Mouse (Mus musculus): ENCODE measurements around the gene Gm20683. TPM values are rescaled to one million over a fixed set of nuclear protein-coding genes. Genes with fewer than 3 reads are reported as not detected.
A peak's percentile ranks its signal among the peaks of the same experiment; 100 is the strongest.
"Not testable (repeated sequence)": the region's sequence is repeated elsewhere in the genome, so short reads cannot be mapped to it uniquely, and the experiment has no call there.

Gm20683 gene
- polyA plus RNA-seq, 1 experiment from 2014 or later, result 2.5 TPM

- no peaks in the 10 kb centered on the region for H3K27me3 ChIP-seq
- WGBS, result 79% methylated on average over 11 of the region's 11 CpGs
- peaks cover 28% of the 10 kb centered on the region for H3K4me1 ChIP-seq
- peak overlapping the region; percentile 96 for H3K27ac ChIP-seq (replicated peaks)
- no peak for ATAC-seq (ENCODE audit: insufficient number of reproducible peaks, low FRiP score, low TSS enrichment, low read depth)
- H3K4me2 ChIP-seq (replicated peaks), result peak overlapping the region; percentile 91
- H3K9me3 ChIP-seq (replicated peaks), result no peaks in the 10 kb centered on the region
- H3K36me3 ChIP-seq, result peaks cover 10% of the 10 kb centered on the region; the same call in 1 of the 2 replicates
- H3K9ac ChIP-seq, result no peak overlapping the region
- H3K4me3 ChIP-seq (replicated peaks), result peak overlapping the region; percentile 86
These were observed 32.0 kb upstream of the Gm20683 start for GRCm38 (mm10) chr17:25873405-25874147.

GRCm38 (mm10) chr17:25872676-25873075 is 31.1 kb upstream of the Gm20683 start:
- Histone ChIP-seq H3K27me3 (no peaks in the 10 kb centered on the region), H3K27ac (replicated peaks) (no peak overlapping the region), H3K4me2 (replicated peaks) (no peak overlapping the region), H3K4me1 (peaks cover 35% of the 10 kb centered on the region), H3K4me3 (replicated peaks) (no peak overlapping the region), H3K9me3 (replicated peaks) (no peaks in the 10 kb centered on the region), H3K36me3 (0 out of 2 replicates have a peak, but pooled peaks cover 1% of the 10 kb centered on the region), H3K9ac (no peak overlapping the region)
- WGBS, result 84% methylated on average over 3 of the region's 3 CpGs
- no peak for ATAC-seq (ENCODE audit: insufficient number of reproducible peaks, low FRiP score, low TSS enrichment, low read depth)

GRCm38 (mm10) chr17:25871566-25871965 is 30.0 kb upstream of the Gm20683 start:
- ATAC-seq (ENCODE audit: insufficient number of reproducible peaks, low FRiP score, low TSS enrichment, low read depth); H3K36me3 ChIP-seq; H3K27me3 ChIP-seq; H3K27ac ChIP-seq (replicated peaks); H3K9me3 ChIP-seq (replicated peaks); H3K9ac ChIP-seq; H3K4me3 ChIP-seq (replicated peaks); H3K4me2 ChIP-seq (replicated peaks): not testable (repeated sequence)
- peaks cover 33% of the 10 kb centered on the region for H3K4me1 ChIP-seq

DNA sequence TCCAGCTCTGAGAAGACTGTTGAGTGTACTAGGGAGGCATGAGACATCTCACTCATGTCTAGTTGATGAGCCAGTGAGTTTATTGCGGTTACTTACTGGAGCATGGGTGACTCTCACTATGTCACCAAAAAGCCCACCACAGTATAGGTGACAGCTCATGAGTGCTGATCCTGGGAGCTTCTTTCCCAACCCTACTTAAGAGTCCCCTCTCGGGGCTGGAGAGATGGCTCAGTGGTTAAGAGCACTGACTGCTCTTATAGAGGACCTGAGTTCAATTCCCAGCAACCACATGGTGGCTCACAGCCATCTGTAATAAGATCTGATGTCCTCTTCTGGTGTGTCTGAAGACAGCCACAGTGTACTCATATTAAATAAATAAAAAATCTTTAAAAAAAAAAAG is 28.4 kb upstream of the Gm20683 start:
- no peaks in the 10 kb centered on the region for H3K36me3 ChIP-seq
- no peak overlapping the region for H3K27ac ChIP-seq (replicated peaks)
- WGBS, result 81% methylated on average over 2 of the region's 2 CpGs
- H3K4me1 ChIP-seq, result peaks cover 25% of the 10 kb centered on the region
- H3K9ac ChIP-seq, result no peak overlapping the region
- H3K9me3 ChIP-seq (replicated peaks), result no peaks in the 10 kb centered on the region
- no peaks in the 10 kb centered on the region for H3K27me3 ChIP-seq
- ATAC-seq (ENCODE audit: insufficient number of reproducible peaks, low FRiP score, low TSS enrichment, low read depth), result no peak
- H3K4me2 ChIP-seq (replicated peaks), result no peak overlapping the region
- no peak overlapping the region for H3K4me3 ChIP-seq (replicated peaks)

DNA sequence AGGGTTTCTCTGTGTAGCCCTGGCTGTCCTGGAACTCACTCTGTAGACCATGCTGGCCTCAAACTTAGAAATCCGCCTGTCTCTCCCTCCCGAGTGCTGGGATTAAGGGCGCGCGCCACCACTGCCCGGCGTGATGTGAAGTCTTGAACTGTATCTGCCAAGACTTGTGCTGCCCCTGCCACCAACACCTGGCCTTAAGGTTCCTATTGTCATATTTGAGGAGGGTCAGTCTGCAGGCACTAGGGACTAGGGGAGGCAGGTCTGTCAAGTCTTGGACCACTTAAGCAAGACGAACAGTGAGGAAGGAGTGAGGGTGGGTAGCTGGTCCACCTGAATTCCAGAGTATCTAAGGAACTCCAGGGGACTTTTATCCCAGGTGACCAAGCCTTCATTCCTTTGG is 27.9 kb upstream of the Gm20683 start:
- H3K4me2 ChIP-seq (replicated peaks), result no peak overlapping the region
- H3K4me3 ChIP-seq (replicated peaks), result no peak overlapping the region
- H3K9me3 ChIP-seq (replicated peaks), result no peaks in the 10 kb centered on the region
- no peaks in the 10 kb centered on the region for H3K27me3 ChIP-seq
- WGBS, result 87% methylated on average over 8 of the region's 8 CpGs
- no peak for ATAC-seq (ENCODE audit: insufficient number of reproducible peaks, low FRiP score, low TSS enrichment, low read depth)
- no peak overlapping the region for H3K27ac ChIP-seq (replicated peaks)
- no peaks in the 10 kb centered on the region for H3K36me3 ChIP-seq
- peaks cover 23% of the 10 kb centered on the region for H3K4me1 ChIP-seq
- no peak overlapping the region for H3K9ac ChIP-seq

DNA sequence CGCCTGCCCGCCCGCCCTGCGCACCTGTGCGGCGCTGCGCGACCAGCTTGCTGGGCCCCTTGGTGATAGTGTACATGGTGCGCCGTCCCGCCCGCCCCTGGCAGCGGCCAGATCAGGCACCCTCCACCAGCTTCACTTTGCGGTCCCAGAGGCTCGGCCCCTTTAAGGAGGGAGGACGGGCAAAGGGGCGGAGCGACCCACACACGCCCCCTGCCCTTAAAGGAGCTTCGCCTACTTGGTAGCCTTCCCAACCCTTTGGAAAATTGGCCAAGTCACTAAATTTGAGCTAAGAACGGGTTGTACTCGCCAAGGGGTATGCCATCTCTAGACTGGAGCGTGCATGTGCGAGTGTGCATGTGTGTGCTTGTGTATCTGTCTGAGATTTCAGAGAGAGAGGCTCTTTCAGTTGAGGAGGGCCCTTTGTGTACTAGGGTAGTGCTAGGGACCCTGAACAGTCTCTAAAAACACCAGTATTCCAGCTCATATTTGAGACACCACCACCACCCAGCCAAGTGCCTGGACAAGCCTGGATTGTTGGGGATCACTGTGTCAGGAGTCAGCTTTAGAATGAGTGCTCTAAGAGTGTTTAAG is 27.1 kb upstream of the Gm20683 start, which contains the start of gene Mcrip2:
Mcrip2 (minus strand) TSS at position 164 of the 591 bp plus-strand sequence.
- 0% methylated on average over 24 of the region's 24 CpGs for WGBS
- Histone ChIP-seq H3K4me1 (peaks cover 15% of the 10 kb centered on the region), H3K36me3 (no peaks in the 10 kb centered on the region), H3K4me2 (replicated peaks) (peak within 1 kb of the TSS; percentile 99), H3K27ac (replicated peaks) (peak within 1 kb of the TSS; percentile 59), H3K27me3 (no peaks in the 10 kb centered on the region), H3K9me3 (replicated peaks) (no peaks in the 10 kb centered on the region), H3K9ac (peak within 1 kb of the TSS; percentile 63), H3K4me3 (replicated peaks) (peak within 1 kb of the TSS; percentile 71)
- ATAC-seq (ENCODE audit: insufficient number of reproducible peaks, low FRiP score, low TSS enrichment, low read depth), result peak; percentile 85

DNA sequence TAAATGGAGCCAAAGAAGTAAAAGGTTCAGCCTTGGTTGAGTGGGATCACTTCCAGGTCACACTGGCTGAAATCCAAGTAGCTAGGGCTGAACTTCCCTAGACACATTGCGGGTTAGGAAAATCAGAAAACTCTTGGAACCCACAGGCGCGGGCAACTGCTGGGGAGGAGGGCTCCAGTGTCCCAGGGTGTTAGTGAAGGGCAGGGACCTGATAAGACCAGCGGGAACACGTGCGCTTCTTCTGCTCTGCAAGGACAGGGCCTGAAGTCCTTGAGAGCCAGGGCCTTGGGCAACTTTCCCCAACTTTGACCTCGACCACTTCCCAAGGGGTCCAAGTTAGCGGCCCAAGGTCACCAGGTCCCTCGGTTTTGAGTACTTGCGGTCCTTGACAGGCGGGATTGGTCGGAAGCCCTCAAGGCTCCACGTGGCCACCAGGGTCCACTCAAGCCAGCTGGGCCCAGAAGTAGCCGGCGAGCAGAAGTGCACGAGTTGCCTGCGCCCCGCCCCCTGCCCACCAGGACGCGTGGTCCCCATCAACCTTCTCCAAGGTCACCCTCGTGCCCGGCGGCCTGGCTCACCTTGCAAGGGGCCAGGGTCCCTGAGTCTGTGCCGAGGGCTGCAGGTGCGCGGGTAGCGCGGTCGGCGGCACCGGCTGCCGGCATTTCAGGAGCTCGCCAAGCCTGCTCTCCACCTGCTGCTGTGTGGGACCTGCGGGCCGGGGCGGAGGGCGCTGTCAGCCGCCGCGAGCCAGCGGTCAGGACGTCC is 26.5 kb upstream of the Gm20683 start:
- peak overlapping the region; percentile 63 for H3K9ac ChIP-seq
- no peaks in the 10 kb centered on the region for H3K36me3 ChIP-seq
- peak overlapping the region; percentile 59 for H3K27ac ChIP-seq (replicated peaks)
- under 1% methylated on average over 42 of the region's 42 CpGs for WGBS
- no peaks in the 10 kb centered on the region for H3K27me3 ChIP-seq
- peaks cover 15% of the 10 kb centered on the region for H3K4me1 ChIP-seq
- peak overlapping the region; percentile 71 for H3K4me3 ChIP-seq (replicated peaks)
- no peaks in the 10 kb centered on the region for H3K9me3 ChIP-seq (replicated peaks)
- peak overlapping the region; percentile 99 for H3K4me2 ChIP-seq (replicated peaks)
- peak; percentile 8; the same call in 1 of the 2 replicates for ATAC-seq (ENCODE audit: insufficient number of reproducible peaks, low FRiP score, low TSS enrichment, low read depth)

- Histone ChIP-seq H3K4me2 (replicated peaks) (peak overlapping the region; percentile 99), H3K9me3 (replicated peaks) (no peaks in the 10 kb centered on the region), H3K36me3 (no peaks in the 10 kb centered on the region), H3K4me1 (peaks cover 15% of the 10 kb centered on the region), H3K27me3 (no peaks in the 10 kb centered on the region), H3K4me3 (replicated peaks) (peak overlapping the region; percentile 71), H3K9ac (no peak overlapping the region), H3K27ac (replicated peaks) (no peak overlapping the region)
- 12% methylated on average over 7 of the region's 7 CpGs for WGBS
- no peak for ATAC-seq (ENCODE audit: insufficient number of reproducible peaks, low FRiP score, low TSS enrichment, low read depth)
These were observed 25.9 kb upstream of the Gm20683 start for GRCm38 (mm10) chr17:25867509-25867835.

GRCm38 (mm10) chr17:25866172-25866571 is 24.6 kb upstream of the Gm20683 start:
- Histone ChIP-seq H3K27ac (replicated peaks) (no peak overlapping the region), H3K9me3 (replicated peaks) (no peaks in the 10 kb centered on the region), H3K4me3 (replicated peaks) (no peak overlapping the region), H3K9ac (no peak overlapping the region), H3K4me2 (replicated peaks) (no peak overlapping the region), H3K4me1 (peaks cover 22% of the 10 kb centered on the region), H3K27me3 (no peaks in the 10 kb centered on the region), H3K36me3 (no peaks in the 10 kb centered on the region)
- 87% methylated on average over 3 of the region's 3 CpGs for WGBS
- no peak for ATAC-seq (ENCODE audit: insufficient number of reproducible peaks, low FRiP score, low TSS enrichment, low read depth)

- no peak overlapping the region for H3K9ac ChIP-seq
- 88% methylated on average over 11 of the region's 11 CpGs for WGBS
- H3K9me3 ChIP-seq (replicated peaks), result no peaks in the 10 kb centered on the region
- H3K4me1 ChIP-seq, result peaks cover 31% of the 10 kb centered on the region
- H3K4me3 ChIP-seq (replicated peaks), result no peak overlapping the region
- H3K36me3 ChIP-seq, result no peaks in the 10 kb centered on the region
- H3K4me2 ChIP-seq (replicated peaks), result no peak overlapping the region
- no peak for ATAC-seq (ENCODE audit: insufficient number of reproducible peaks, low FRiP score, low TSS enrichment, low read depth)
- no peaks in the 10 kb centered on the region for H3K27me3 ChIP-seq
- no peak overlapping the region for H3K27ac ChIP-seq (replicated peaks)
These were observed 23.7 kb upstream of the Gm20683 start for GRCm38 (mm10) chr17:25865288-25865687.

DNA sequence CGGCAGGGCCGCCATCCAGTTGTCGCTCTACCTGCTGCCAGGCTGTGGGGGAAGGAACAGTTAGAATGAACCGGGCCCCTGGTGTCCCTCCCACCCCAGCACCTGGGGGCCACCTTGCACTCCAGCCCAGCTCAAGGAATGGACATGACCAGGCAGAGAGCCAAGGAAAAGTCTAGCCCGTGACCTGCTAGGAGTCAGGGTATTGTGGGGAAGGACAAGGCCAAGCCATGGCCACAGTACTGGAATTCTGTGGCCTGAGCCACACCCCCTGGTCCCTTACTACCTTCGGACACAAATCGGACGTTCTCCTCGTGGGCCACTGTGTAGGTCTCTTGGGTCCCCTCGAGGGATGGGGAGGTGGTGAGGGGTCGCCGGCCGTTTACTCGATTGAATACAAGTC is 22.7 kb upstream of the Gm20683 start:
- Histone ChIP-seq H3K9ac (no peak overlapping the region), H3K36me3 (no peaks in the 10 kb centered on the region), H3K4me1 (peaks cover 34% of the 10 kb centered on the region), H3K27me3 (no peaks in the 10 kb centered on the region), H3K9me3 (replicated peaks) (no peaks in the 10 kb centered on the region), H3K4me3 (replicated peaks) (no peak overlapping the region), H3K4me2 (replicated peaks) (no peak overlapping the region), H3K27ac (replicated peaks) (no peak overlapping the region)
- ATAC-seq (ENCODE audit: insufficient number of reproducible peaks, low FRiP score, low TSS enrichment, low read depth), result no peak
- WGBS, result 89% methylated on average over 14 of the region's 14 CpGs
